Mouse (Mus musculus): ENCODE results near the gene Emid1. TPM values are rescaled to one million over a fixed set of nuclear protein-coding genes. Genes with fewer than 3 reads are reported as not detected.

The Emid1 gene
- polyA plus RNA-seq, 1 experiment from 2014 or later, result 18.9 TPM

- no peak overlapping the region for H3K4me2 ChIP-seq
- H3K9ac ChIP-seq, result no peak overlapping the region
- H3K36me3 ChIP-seq, result no peaks in the 10 kb centered on the region
- no peak overlapping the region for H3K27ac ChIP-seq (replicated peaks)
- peaks cover 4% of the 10 kb centered on the region; the same call in 1 of the 2 replicates for H3K9me3 ChIP-seq
- H3K27me3 ChIP-seq, result no peaks in the 10 kb centered on the region
- ATAC-seq (ENCODE audit: low read depth), result no peak
- peaks cover 14% of the 10 kb centered on the region for H3K4me1 ChIP-seq (replicated peaks)
- 87% methylated on average over 11 of the region's 11 CpGs for WGBS
- H3K4me3 ChIP-seq, result no peak overlapping the region
Observed at GRCm38 (mm10) chr11:5158056-5158455, 6.0 kb upstream of the Emid1 start.

- Histone ChIP-seq H3K27me3 (0 out of 2 replicates have a peak, but pooled peaks cover 13% of the 10 kb centered on the region), H3K4me1 (replicated peaks) (peaks cover 36% of the 10 kb centered on the region), H3K27ac (replicated peaks) (0 out of 2 replicates have a peak overlapping the region, but pooled peaks have one; percentile 10), H3K36me3 (no peaks in the 10 kb centered on the region), H3K9ac (no peak overlapping the region), H3K4me2 (no peak overlapping the region), H3K9me3 (no peaks in the 10 kb centered on the region), H3K4me3 (no peak overlapping the region)
- WGBS, result 27% methylated on average over 10 of the region's 10 CpGs
- no peak for ATAC-seq (ENCODE audit: low read depth)
Observed at GRCm38 (mm10) chr11:5154961-5155805, 3.1 kb upstream of the Emid1 start.

- Histone ChIP-seq H3K4me2 (peak overlapping the region; percentile 82), H3K36me3 (no peaks in the 10 kb centered on the region), H3K4me3 (peak overlapping the region; percentile 54), H3K27ac (replicated peaks) (no peak overlapping the region), H3K9ac (peak overlapping the region; percentile 70; the same call in 1 of the 2 replicates), H3K27me3 (0 out of 2 replicates have a peak, but pooled peaks cover 13% of the 10 kb centered on the region), H3K9me3 (no peaks in the 10 kb centered on the region), H3K4me1 (replicated peaks) (peaks cover 60% of the 10 kb centered on the region)
- no peak for ATAC-seq (ENCODE audit: low read depth)
- WGBS, result 8% methylated on average over 4 of the region's 4 CpGs
Observed at GRCm38 (mm10) chr11:5151247-5151630, 818 bp downstream of the Emid1 start.

DNA sequence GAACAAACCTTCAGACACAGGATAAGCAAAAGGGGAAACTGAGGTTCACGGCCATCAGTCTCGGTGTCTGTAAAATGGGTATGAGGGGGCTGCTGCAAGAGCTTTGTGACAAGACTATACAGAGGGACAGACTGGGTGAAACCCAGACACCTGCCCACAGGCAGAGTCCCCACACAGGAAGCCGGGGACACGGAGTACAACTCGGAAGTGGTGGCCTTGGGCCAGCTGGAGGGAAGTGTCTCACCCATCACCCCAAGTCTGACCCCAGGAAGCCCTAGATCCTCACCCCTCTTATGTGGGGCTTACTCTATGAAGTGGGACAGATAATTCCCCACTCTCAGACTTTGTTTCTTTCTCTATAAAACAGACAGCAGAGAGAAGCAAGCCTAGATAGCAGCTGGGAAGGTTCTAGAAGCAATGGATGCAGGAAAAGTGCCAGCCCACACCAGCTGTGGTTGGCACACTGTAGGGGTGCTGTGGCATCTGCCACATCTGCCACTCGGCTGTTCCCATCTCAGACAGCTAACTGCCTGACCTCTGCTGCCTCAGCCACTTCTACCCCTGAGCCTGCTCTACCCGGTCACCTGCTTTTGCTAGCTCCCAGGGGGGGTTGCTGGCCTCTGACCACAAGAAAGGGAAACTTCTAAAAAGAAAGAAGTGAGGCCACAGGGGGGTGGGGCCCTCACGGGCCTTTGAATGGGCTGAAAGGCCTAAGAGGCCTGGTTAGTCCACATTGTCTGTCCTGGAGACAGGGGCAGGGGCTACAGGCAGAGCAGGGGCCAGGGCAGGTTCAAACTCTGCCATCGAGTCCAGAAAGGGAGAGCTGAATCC is 1.4 kb downstream of the Emid1 start:
- H3K27me3 ChIP-seq, result 0 out of 2 replicates have a peak, but pooled peaks cover 13% of the 10 kb centered on the region
- H3K4me3 ChIP-seq, result no peak overlapping the region
- no peaks in the 10 kb centered on the region for H3K36me3 ChIP-seq
- 50% methylated on average over 9 of the region's 9 CpGs for WGBS
- H3K9me3 ChIP-seq, result no peaks in the 10 kb centered on the region
- no peak for ATAC-seq (ENCODE audit: low read depth)
- no peak overlapping the region for H3K27ac ChIP-seq (replicated peaks)
- H3K9ac ChIP-seq, result no peak overlapping the region
- peaks cover 57% of the 10 kb centered on the region for H3K4me1 ChIP-seq (replicated peaks)
- H3K4me2 ChIP-seq, result peak overlapping the region; percentile 82

DNA sequence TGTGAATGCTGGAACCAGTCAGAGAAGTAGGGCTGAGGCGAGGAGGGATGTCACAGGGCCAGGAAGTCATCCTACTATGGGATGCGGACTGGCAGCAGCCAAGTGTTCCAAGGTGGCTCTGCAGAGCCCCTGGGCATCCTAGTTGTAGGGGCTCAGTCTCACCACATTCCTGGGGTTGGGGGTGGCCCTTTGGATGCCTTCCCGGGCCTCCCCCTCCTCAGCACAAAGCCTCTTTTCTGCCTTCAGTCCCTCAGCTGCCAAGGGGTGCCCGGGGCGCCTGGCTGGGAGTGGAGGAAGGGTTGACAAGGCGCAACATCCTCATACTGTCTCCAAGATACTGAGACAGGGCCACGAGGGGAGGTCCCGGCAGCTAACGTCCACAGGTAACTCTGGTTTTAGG is 2.1 kb downstream of the Emid1 start:
- Histone ChIP-seq H3K9me3 (no peaks in the 10 kb centered on the region), H3K27ac (replicated peaks) (no peak overlapping the region), H3K27me3 (0 out of 2 replicates have a peak, but pooled peaks cover 13% of the 10 kb centered on the region), H3K4me1 (replicated peaks) (peaks cover 50% of the 10 kb centered on the region), H3K4me2 (0 out of 2 replicates have a peak overlapping the region, but pooled peaks have one; percentile 14), H3K9ac (no peak overlapping the region), H3K4me3 (no peak overlapping the region), H3K36me3 (no peaks in the 10 kb centered on the region)
- ATAC-seq (ENCODE audit: low read depth), result peak; percentile 29; the same call in 1 of the 2 replicates
- 57% methylated on average over 9 of the region's 9 CpGs for WGBS

- no peak for ATAC-seq (ENCODE audit: low read depth)
- H3K9ac ChIP-seq, result 0 out of 2 replicates have a peak overlapping the region, but pooled peaks have one; percentile 12
- no peak overlapping the region for H3K4me3 ChIP-seq
Observed at GRCm38 (mm10) chr11:5149249-5149648, 2.8 kb downstream of the Emid1 start.

DNA sequence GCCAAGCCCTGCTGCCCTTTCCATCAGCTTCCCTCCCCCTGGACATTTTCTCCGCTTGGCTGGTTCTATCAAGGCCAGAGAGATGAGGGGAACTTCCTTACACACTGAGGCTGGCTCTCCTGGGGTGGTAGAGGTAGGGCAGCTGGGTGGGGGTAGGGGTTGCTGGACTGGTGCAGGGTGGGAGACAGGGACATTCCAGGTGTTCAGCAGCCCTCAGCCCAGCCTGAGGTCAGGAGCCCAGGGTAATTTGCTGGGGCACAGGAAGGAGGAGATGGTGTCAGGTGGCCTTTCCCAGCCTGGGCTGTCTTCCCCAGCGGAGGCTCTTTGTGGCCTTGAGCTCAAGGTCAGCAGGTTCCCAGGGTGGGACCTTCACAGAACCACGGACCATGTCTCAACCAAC is 6.5 kb downstream of the Emid1 start:
- no peak overlapping the region for H3K4me3 ChIP-seq
- H3K9ac ChIP-seq, result no peak overlapping the region
- H3K4me2 ChIP-seq, result no peak overlapping the region
- 85% methylated on average over 3 of the region's 3 CpGs for WGBS
- H3K27ac ChIP-seq (replicated peaks), result no peak overlapping the region
- no peaks in the 10 kb centered on the region for H3K9me3 ChIP-seq
- H3K36me3 ChIP-seq, result no peaks in the 10 kb centered on the region
- no peak for ATAC-seq (ENCODE audit: low read depth)
- peaks cover 31% of the 10 kb centered on the region for H3K4me1 ChIP-seq (replicated peaks)
- 0 out of 2 replicates have a peak, but pooled peaks cover under 1% of the 10 kb centered on the region for H3K27me3 ChIP-seq

More at GRCm38 (mm10) chr11:5149249-5149648, 2.8 kb downstream of the Emid1 start:
- Histone ChIP-seq H3K4me1 (replicated peaks) (peaks cover 46% of the 10 kb centered on the region), H3K9me3 (no peaks in the 10 kb centered on the region), H3K27ac (replicated peaks) (no peak overlapping the region), H3K4me2 (peak overlapping the region; percentile 14; the same call in 1 of the 2 replicates), H3K36me3 (no peaks in the 10 kb centered on the region), H3K27me3 (0 out of 2 replicates have a peak, but pooled peaks cover 13% of the 10 kb centered on the region)
- 10% methylated on average over 7 of the region's 7 CpGs for WGBS

- Histone ChIP-seq H3K4me2 (no peak overlapping the region), H3K4me3 (no peak overlapping the region), H3K9ac (no peak overlapping the region), H3K4me1 (replicated peaks) (peaks cover 12% of the 10 kb centered on the region), H3K27me3 (no peaks in the 10 kb centered on the region), H3K27ac (replicated peaks) (no peak overlapping the region), H3K36me3 (no peaks in the 10 kb centered on the region), H3K9me3 (no peaks in the 10 kb centered on the region)
- WGBS, result 94% methylated on average over 2 of the region's 2 CpGs
- no peak for ATAC-seq (ENCODE audit: low read depth)
Observed at GRCm38 (mm10) chr11:5141965-5142364, 10.1 kb downstream of the Emid1 start.

- H3K9ac ChIP-seq, result no peak overlapping the region
- no peaks in the 10 kb centered on the region for H3K36me3 ChIP-seq
- WGBS, result 86% methylated on average over 5 of the region's 5 CpGs
- no peak overlapping the region for H3K27ac ChIP-seq (replicated peaks)
- no peaks in the 10 kb centered on the region for H3K9me3 ChIP-seq
- no peak overlapping the region for H3K4me3 ChIP-seq
- H3K4me2 ChIP-seq, result no peak overlapping the region
- no peak for ATAC-seq (ENCODE audit: low read depth)
- H3K27me3 ChIP-seq, result no peaks in the 10 kb centered on the region
- H3K4me1 ChIP-seq (replicated peaks), result peaks cover 12% of the 10 kb centered on the region
Observed at GRCm38 (mm10) chr11:5141252-5141651, 10.8 kb downstream of the Emid1 start.

DNA sequence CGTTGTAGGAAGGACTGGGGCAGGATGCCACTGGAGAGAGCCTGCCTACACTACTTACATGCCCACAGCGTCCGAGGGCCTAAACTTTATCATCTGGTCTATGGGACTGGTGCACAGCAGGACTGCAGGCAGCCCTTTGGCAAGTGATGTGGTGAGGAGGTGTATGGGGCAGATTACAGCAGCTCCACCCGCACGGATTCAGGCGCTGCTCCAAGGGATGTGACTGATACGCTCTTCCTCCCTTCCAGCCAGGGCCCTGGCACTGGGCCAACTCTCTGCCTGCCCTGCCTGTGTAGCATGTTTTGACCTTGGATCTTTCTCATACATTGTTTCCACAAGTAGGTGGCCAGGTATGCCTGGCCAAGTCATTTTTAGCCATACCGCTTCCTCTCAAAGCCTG is 11.4 kb downstream of the Emid1 start:
- no peak overlapping the region for H3K4me3 ChIP-seq
- no peak overlapping the region for H3K27ac ChIP-seq (replicated peaks)
- H3K4me1 ChIP-seq (replicated peaks), result peaks cover 12% of the 10 kb centered on the region
- no peaks in the 10 kb centered on the region for H3K27me3 ChIP-seq
- no peak overlapping the region for H3K4me2 ChIP-seq
- no peaks in the 10 kb centered on the region for H3K9me3 ChIP-seq
- no peak overlapping the region for H3K9ac ChIP-seq
- H3K36me3 ChIP-seq, result no peaks in the 10 kb centered on the region
- WGBS, result 45% methylated on average over 8 of the region's 8 CpGs
- peak; percentile 47; the same call in 1 of the 2 replicates for ATAC-seq (ENCODE audit: low read depth)

DNA sequence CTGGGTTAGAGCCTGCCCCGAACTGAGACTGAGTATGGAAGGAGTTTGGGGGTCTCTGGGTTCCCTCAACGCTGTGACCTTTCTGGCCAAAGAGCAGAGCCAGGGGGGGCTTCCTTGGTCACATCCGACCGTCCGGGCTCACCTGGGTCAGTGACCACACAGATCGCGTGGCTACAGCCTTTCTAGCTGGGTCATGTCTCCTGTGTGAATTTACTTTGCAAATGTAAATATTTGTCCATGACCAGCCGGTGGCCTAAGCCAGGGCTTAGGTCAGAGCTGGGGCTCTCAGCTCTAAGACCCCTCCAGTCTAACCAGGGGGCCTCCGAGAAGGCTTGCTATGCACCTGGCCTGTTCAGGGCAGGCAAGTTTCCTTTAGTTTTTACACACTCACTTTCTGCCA is 12.7 kb downstream of the Emid1 start:
- WGBS, result 84% methylated on average over 9 of the region's 9 CpGs
- H3K9me3 ChIP-seq, result no peaks in the 10 kb centered on the region
- no peak for ATAC-seq (ENCODE audit: low read depth)

DNA sequence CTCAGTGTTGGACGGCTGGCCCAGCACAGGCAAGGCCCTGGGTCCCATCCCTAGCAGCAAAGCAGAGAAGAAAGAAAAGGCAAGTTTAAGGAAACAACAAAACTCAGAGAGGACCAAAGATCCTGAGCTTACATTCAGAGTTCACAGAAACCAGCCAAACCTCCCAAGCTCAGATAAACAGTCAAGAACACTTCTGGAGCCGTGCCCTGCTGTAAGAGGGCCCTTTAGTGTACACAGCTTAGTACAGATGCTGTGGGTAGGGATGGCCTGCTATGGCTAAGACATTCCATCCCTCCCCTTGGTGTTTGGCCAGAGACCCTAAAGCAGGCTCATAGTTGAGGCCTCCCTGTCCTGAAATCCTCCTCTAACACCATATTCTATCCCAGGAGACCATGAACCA is 13.4 kb downstream of the Emid1 start:
- no peak for ATAC-seq (ENCODE audit: low read depth)
- no peak overlapping the region for H3K4me2 ChIP-seq
- WGBS, result 94% methylated on average over 2 of the region's 2 CpGs

More for the DNA sequence above, 12.7 kb downstream of the Emid1 start:
- no peak overlapping the region for H3K27ac ChIP-seq (replicated peaks)
- no peaks in the 10 kb centered on the region for H3K27me3 ChIP-seq
- H3K9ac ChIP-seq, result no peak overlapping the region
- no peak overlapping the region for H3K4me3 ChIP-seq
- H3K36me3 ChIP-seq, result no peaks in the 10 kb centered on the region
- peaks cover 12% of the 10 kb centered on the region for H3K4me1 ChIP-seq (replicated peaks)
- no peak overlapping the region for H3K4me2 ChIP-seq

More for the DNA sequence above, 13.4 kb downstream of the Emid1 start:
- H3K27ac ChIP-seq (replicated peaks), result no peak overlapping the region
- no peak overlapping the region for H3K4me3 ChIP-seq
- H3K36me3 ChIP-seq, result no peaks in the 10 kb centered on the region
- H3K9me3 ChIP-seq, result no peaks in the 10 kb centered on the region
- H3K27me3 ChIP-seq, result no peaks in the 10 kb centered on the region
- H3K9ac ChIP-seq, result no peak overlapping the region
- H3K4me1 ChIP-seq (replicated peaks), result peaks cover 12% of the 10 kb centered on the region
